Mouse (Mus musculus): Measurements from ENCODE around the gene Kif3b. TPM values are rescaled to one million over a fixed set of nuclear protein-coding genes. Genes with fewer than 3 reads are reported as not detected.
"Not testable (repeated sequence)": the region's sequence is repeated elsewhere in the genome, so short reads cannot be mapped to it uniquely, and the experiment has no call there.

The Kif3b gene
- total RNA-seq, 2 experiments from 2014 or later, result 4.4 to 4.9 TPM

GRCm38 (mm10) chr2:153342166-153342565, 51.0 kb downstream of the Kif3b start:
- intact Hi-C loops (cut with DNase I; ENCODE audit: low total_unique reads), result no loop called here
- DNase-seq, result no peak

GRCm38 (mm10) chr2:153342602-153343001, 51.4 kb downstream of the Kif3b start:
- no peak for DNase-seq
- intact Hi-C loops (cut with DNase I; ENCODE audit: low total_unique reads), result no loop called here

- intact Hi-C loops (cut with DNase I; ENCODE audit: low total_unique reads), result no loop called here
- no peak for DNase-seq
These were observed 52.0 kb downstream of the Kif3b start for GRCm38 (mm10) chr2:153343191-153343590.

- intact Hi-C loops (cut with DNase I; ENCODE audit: low total_unique reads), result no loop called here
- no peak for DNase-seq
These were observed 53.8 kb downstream of the Kif3b start for GRCm38 (mm10) chr2:153345071-153345453.

- peak; percentile 98 for DNase-seq
- intact Hi-C loops (cut with DNase I; ENCODE audit: low total_unique reads), result no loop called here
These were observed 54.4 kb downstream of the Kif3b start, which contains the start of gene Asxl1 for GRCm38 (mm10) chr2:153345454-153346220. Gene Asxl1, plus strand, starts transcription at chr2:153345829.

GRCm38 (mm10) chr2:153346221-153347182, 55.3 kb downstream of the Kif3b start:
- intact Hi-C loops (cut with DNase I; ENCODE audit: low total_unique reads), result no loop called here
- peak; percentile 62 for DNase-seq

GRCm38 (mm10) chr2:153347183-153347781, 56.1 kb downstream of the Kif3b start:
- no peak for DNase-seq
- intact Hi-C loops (cut with DNase I; ENCODE audit: low total_unique reads), result no loop called here

GRCm38 (mm10) chr2:153348100-153348831, 57.1 kb downstream of the Kif3b start:
- intact Hi-C loops (cut with DNase I; ENCODE audit: low total_unique reads), result no loop called here
- no peak for DNase-seq

GRCm38 (mm10) chr2:153350552-153351181, 59.5 kb downstream of the Kif3b start:
- no peak for DNase-seq
- intact Hi-C loops (cut with DNase I; ENCODE audit: low total_unique reads), result no loop called here

- intact Hi-C loops (cut with DNase I; ENCODE audit: low total_unique reads), result no loop called here
- no peak for DNase-seq
These were observed 63.4 kb downstream of the Kif3b start for GRCm38 (mm10) chr2:153354648-153355047.

- DNase-seq, result no peak
- intact Hi-C loops (cut with DNase I; ENCODE audit: low total_unique reads), result no loop called here
These were observed 65.6 kb downstream of the Kif3b start for GRCm38 (mm10) chr2:153356784-153357183.

- intact Hi-C loops (cut with DNase I; ENCODE audit: low total_unique reads), result no loop called here
- DNase-seq, result no peak
These were observed 70.0 kb downstream of the Kif3b start for GRCm38 (mm10) chr2:153361101-153361710.

GRCm38 (mm10) chr2:153364531-153364930, 73.3 kb downstream of the Kif3b start:
- DNase-seq; intact Hi-C loops (cut with DNase I; ENCODE audit: low total_unique reads): not testable (repeated sequence)

- DNase-seq, result no peak
- intact Hi-C loops (cut with DNase I; ENCODE audit: low total_unique reads), result no loop called here
These were observed 79.7 kb downstream of the Kif3b start for GRCm38 (mm10) chr2:153370871-153371270.

- intact Hi-C loops (cut with DNase I; ENCODE audit: low total_unique reads), result no loop called here
- DNase-seq, result no peak
These were observed 84.2 kb downstream of the Kif3b start for GRCm38 (mm10) chr2:153375380-153375779.

- intact Hi-C loops (cut with DNase I; ENCODE audit: low total_unique reads), result no loop called here
- DNase-seq, result no peak
These were observed 89.3 kb downstream of the Kif3b start for GRCm38 (mm10) chr2:153380479-153380878.
